Mouse (Mus musculus) left cerebral cortex, postnatal 10 days (tissue): ENCODE measurements around the gene Snx14. TPM values are rescaled to one million over a fixed set of nuclear protein-coding genes. Genes with fewer than 3 reads are reported as not detected.

Experiments used
- total RNA-seq, 2 experiments: library from RNA; stranded (reverse); gene quantifications; 2 replicates each; pipeline ENCODE4 v1.2.3; 2021

The Snx14 gene
- total RNA-seq, 2 experiments from 2014 or later, result 49.6 to 51.4 TPM

Other genes with a start within 250 kb of the Snx14 start
- gene Nt5e, start 111.8 kb downstream of the Snx14 start, total RNA-seq, result 1 to 10 TPM; 3.9 to 5.1 TPM
- gene Gm20537, start 17.7 kb upstream of the Snx14 start, total RNA-seq, result 1 to 10 TPM in 1 of 2 experiments, not detected in 1; 2.4 TPM
- 10 to 100 TPM; 85.5 to 93.1 TPM for gene Syncrip, start 43.6 kb upstream of the Snx14 start, total RNA-seq
- gene Zfp949, start 109.1 kb upstream of the Snx14 start, total RNA-seq, result 10 to 100 TPM; 20.1 to 23.4 TPM
- 1 to 10 TPM in 1 of 2 experiments, under 1 TPM in 1; 0.53 to 1.5 TPM for gene Trim43a, start 141.9 kb upstream of the Snx14 start, total RNA-seq